Mouse (Mus musculus): ENCODE measurements around the gene E2f2. TPM values are rescaled to one million over a fixed set of nuclear protein-coding genes. Genes with fewer than 3 reads are reported as not detected.

E2f2 gene
- 2.3 TPM for polyA plus RNA-seq (2014; fragmentation: Illumina TruSeq; extraction: RNeasy Lipid Tissue Mini Kit (QIAGEN cat#74804); ENCODE audit: low replicate concordance)

DNA sequence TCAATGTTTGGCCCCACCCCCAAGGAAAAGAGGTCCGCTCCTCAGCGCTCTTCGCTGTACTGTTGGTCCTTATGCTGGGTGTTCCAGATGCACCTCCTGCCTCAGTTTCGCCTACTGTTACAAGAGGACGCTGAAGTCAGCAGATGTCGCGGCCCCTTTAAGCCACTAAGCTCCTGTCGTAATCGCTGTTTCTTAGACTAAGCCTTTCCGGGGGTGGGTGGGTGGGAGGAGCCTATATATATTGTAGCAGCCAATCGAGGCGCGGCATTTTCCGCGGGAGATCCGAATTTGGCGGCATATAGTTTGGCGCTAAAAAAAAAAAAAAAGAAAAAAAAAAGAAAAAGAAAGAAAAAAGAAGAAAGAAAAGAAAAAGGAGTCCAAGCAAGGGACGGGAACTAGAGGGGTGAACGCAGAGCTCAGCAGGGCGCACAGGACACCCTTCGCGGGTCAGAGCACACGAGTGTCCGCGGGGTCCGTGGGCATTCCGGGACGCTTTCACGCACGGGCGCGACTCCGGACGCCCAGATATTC is at the start of gene E2f2:
Gene E2f2, plus strand, starts transcription at position 384 of the 531 bp plus-strand sequence.

GRCm38 (mm10) chr4:136143193-136143976 is 28.8 kb upstream of the E2f2 start, which contains the start of gene Id3:
Id3 (plus strand) TSS chr4:136143497.

DNA sequence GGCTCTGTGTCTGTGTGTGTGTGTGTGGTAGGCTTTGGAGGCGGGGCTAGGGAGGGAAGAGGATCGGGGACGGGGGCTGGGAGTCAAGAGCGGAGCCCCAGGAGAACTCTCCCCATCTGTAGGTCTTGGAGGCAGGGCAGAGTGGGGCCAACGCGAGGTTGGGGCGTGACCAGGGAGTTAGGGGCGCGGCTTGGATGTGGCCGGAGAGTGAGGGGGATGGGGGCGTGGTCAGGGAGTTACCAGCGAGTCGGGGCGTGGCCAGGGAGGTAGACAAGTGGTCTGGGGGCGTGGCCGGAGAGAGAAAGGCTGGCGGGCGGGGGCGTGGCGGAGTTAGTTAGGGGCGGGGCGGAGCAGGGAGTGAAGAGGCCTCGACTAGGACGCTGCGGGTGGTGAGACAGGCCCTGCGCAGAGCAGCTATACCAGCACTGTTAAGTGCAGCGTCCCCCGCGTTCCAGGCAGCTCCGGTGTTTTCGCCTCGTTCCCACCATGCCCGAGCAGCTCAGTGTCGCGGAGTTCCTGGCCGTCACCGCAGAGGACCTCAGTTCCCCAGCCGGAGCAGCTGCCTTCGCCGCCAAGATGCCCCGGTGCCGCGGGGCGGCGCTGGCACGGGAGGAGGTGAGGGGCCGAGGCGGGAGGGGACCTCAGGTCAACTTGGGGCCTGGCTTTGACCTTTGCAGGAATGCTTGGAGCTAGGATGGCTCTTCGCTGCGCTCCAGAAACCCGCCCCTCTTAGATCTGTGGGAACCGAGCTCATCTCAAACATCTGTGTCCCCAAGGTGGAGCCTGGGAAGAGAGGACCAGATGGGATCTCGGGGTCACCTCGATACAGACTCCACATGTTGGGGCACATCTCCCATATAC is 34.1 kb downstream of the E2f2 start, which contains the start of gene Asap3:
Gene Asap3, plus strand, starts transcription at position 333 of the 861 bp plus-strand sequence.

Other genes with a start within 250 kb of the E2f2 start
- 8.0 TPM for gene Hmgcl, start 225.9 kb upstream of the E2f2 start, polyA plus RNA-seq (2014; fragmentation: Illumina TruSeq; extraction: RNeasy Lipid Tissue Mini Kit (QIAGEN cat#74804); ENCODE audit: low replicate concordance)
- gene Gale, start 208.7 kb upstream of the E2f2 start, polyA plus RNA-seq (2014; fragmentation: Illumina TruSeq; extraction: RNeasy Lipid Tissue Mini Kit (QIAGEN cat#74804); ENCODE audit: low replicate concordance): 0.37 TPM
- 0.33 TPM for gene Lypla2, start 199.8 kb upstream of the E2f2 start, polyA plus RNA-seq (2014; fragmentation: Illumina TruSeq; extraction: RNeasy Lipid Tissue Mini Kit (QIAGEN cat#74804); ENCODE audit: low replicate concordance)
- 37.9 TPM for gene Pithd1, start 185.1 kb upstream of the E2f2 start, polyA plus RNA-seq (2014; fragmentation: Illumina TruSeq; extraction: RNeasy Lipid Tissue Mini Kit (QIAGEN cat#74804); ENCODE audit: low replicate concordance)
- gene Eloa, start 150.6 kb upstream of the E2f2 start, polyA plus RNA-seq (2014; fragmentation: Illumina TruSeq; extraction: RNeasy Lipid Tissue Mini Kit (QIAGEN cat#74804); ENCODE audit: low replicate concordance): 12.7 TPM
- 132 TPM for gene Rpl11, start 119.0 kb upstream of the E2f2 start, polyA plus RNA-seq (2014; fragmentation: Illumina TruSeq; extraction: RNeasy Lipid Tissue Mini Kit (QIAGEN cat#74804); ENCODE audit: low replicate concordance)
- gene Id3, start 28.9 kb upstream of the E2f2 start, polyA plus RNA-seq (2014; fragmentation: Illumina TruSeq; extraction: RNeasy Lipid Tissue Mini Kit (QIAGEN cat#74804); ENCODE audit: low replicate concordance): 16.7 TPM
- gene Asap3, start 34.0 kb downstream of the E2f2 start, polyA plus RNA-seq (2014; fragmentation: Illumina TruSeq; extraction: RNeasy Lipid Tissue Mini Kit (QIAGEN cat#74804); ENCODE audit: low replicate concordance): not detected
- gene Tcea3, start 75.3 kb downstream of the E2f2 start, polyA plus RNA-seq (2014; fragmentation: Illumina TruSeq; extraction: RNeasy Lipid Tissue Mini Kit (QIAGEN cat#74804); ENCODE audit: low replicate concordance): 6.1 TPM
- gene Zfp46, start 112.3 kb downstream of the E2f2 start, polyA plus RNA-seq (2014; fragmentation: Illumina TruSeq; extraction: RNeasy Lipid Tissue Mini Kit (QIAGEN cat#74804); ENCODE audit: low replicate concordance): 2.9 TPM
- 110 TPM for gene Hnrnpr, start 138.5 kb downstream of the E2f2 start, polyA plus RNA-seq (2014; fragmentation: Illumina TruSeq; extraction: RNeasy Lipid Tissue Mini Kit (QIAGEN cat#74804); ENCODE audit: low replicate concordance)